ENCODE assay signal across 11 mouse cellular contexts in genomic region chr15:38585610-38586009, GRCm38 (mm10).
A peak's percentile ranks its signal among the peaks of the same experiment; 100 is the strongest.
DNase-seq lines count a peak whose midpoint lies in the region; ATAC-seq and TF ChIP-seq lines count a peak whose summit lies in the region.
"Had no signal": no experiment of that assay in that cellular context is flagged by ENCODE, and none has a peak within 500 bp of the region (broad histone marks: within the 10 kb centered on the region; RNA-seq: fewer than 3 reads in every experiment).

No protein-coding gene starts in this region.

- H3K36me3 ChIP-seq in stomach, postnatal 0 days (ENCODE audit: control insufficient read depth, insufficient read depth, low read length): no peaks in the 10 kb centered on the region
- H3K36me3 ChIP-seq in intestine, embryonic 16.5 days (ENCODE audit: control insufficient read depth, insufficient read depth, low read length): no peaks in the 10 kb centered on the region
- H3K36me3 ChIP-seq: embryonic facial prominence, embryonic 13.5 days had no signal

- no peak overlapping the region for H3K4me2 ChIP-seq in stomach, postnatal 0 days (replicated peaks; ENCODE audit: low read depth)
- no peak overlapping the region for H3K4me2 ChIP-seq in intestine, embryonic 16.5 days (ENCODE audit: low read depth, low read length)
- H3K4me2 ChIP-seq: embryonic facial prominence, embryonic 13.5 days had no signal

- DNase-seq in cerebellum, adult 11-12 months: peak; percentile 44
- no peak for DNase-seq in cerebellum, postnatal 36 days
- peak; percentile 73 for DNase-seq in layer of hippocampus, adult 11-12 months (ENCODE audit: low spot score)
- no peak for DNase-seq in layer of hippocampus, adult 9-10 months (ENCODE audit: low spot score)
- DNase-seq in left cerebral cortex, adult 18-20 months (ENCODE audit: low spot score in 2 of 2): peak; percentile 53 to 62
- no peak for DNase-seq in stomach, postnatal 0 days (ENCODE audit: low spot score)
- DNase-seq in ovary, adult 18-20 months (ENCODE audit: low spot score): no peak
- DNase-seq: kidney, postnatal 25 days; lung, adult 18-20 months had no signal

- H3K9ac ChIP-seq in stomach, postnatal 0 days (ENCODE audit: low read length): no peak overlapping the region
- no peak overlapping the region for H3K9ac ChIP-seq in intestine, embryonic 16.5 days (ENCODE audit: low read depth, low read length)
- H3K9ac ChIP-seq: embryonic facial prominence, embryonic 13.5 days had no signal

- no peaks in the 10 kb centered on the region for H3K27me3 ChIP-seq in stomach, postnatal 0 days (ENCODE audit: control insufficient read depth, insufficient read depth, low read length)
- H3K27me3 ChIP-seq in intestine, embryonic 16.5 days (replicated peaks; ENCODE audit: control insufficient read depth, insufficient read depth, low read length): no peaks in the 10 kb centered on the region
- H3K27me3 ChIP-seq: embryonic facial prominence, embryonic 13.5 days had no signal

- no peaks in the 10 kb centered on the region for H3K9me3 ChIP-seq in stomach, postnatal 0 days (ENCODE audit: control insufficient read depth, low read length)
- no peaks in the 10 kb centered on the region for H3K9me3 ChIP-seq in intestine, embryonic 16.5 days (ENCODE audit: control insufficient read depth, low read length)
- H3K9me3 ChIP-seq: embryonic facial prominence, embryonic 13.5 days had no signal

- H3K4me3 ChIP-seq in stomach, postnatal 0 days (ENCODE audit: low read depth, low read length): no peak overlapping the region
- H3K4me3 ChIP-seq in intestine, embryonic 16.5 days (ENCODE audit: low read length): no peak overlapping the region
- H3K4me3 ChIP-seq: embryonic facial prominence, embryonic 13.5 days had no signal

- 70% methylated on average over 4 of the region's 4 CpGs for WGBS in stomach, postnatal 0 days
- whole genome bisulfite sequencing in intestine, embryonic 16.5 days: 67% methylated on average over 4 of the region's 4 CpGs

- TF ChIP-seq CTCF in stomach, postnatal 0 days (IDR thresholded peaks at IDR 0.05; ENCODE audit: low read depth): no peak

- ATAC-seq in stomach, postnatal 0 days (ENCODE audit: low FRiP score, low TSS enrichment): peak; percentile 46; the same call in 1 of the 2 replicates
- no peak for ATAC-seq in intestine, embryonic 16.5 days

- TF ChIP-seq EP300 in stomach, postnatal 0 days (optimal IDR thresholded peaks at IDR 0.05): no peak

- peak overlapping the region; percentile 61 for H3K27ac ChIP-seq in stomach, postnatal 0 days (replicated peaks)
- no peak overlapping the region for H3K27ac ChIP-seq in intestine, embryonic 16.5 days (ENCODE audit: low read length)
- H3K27ac ChIP-seq: embryonic facial prominence, embryonic 13.5 days had no signal

- H3K4me1 ChIP-seq in stomach, postnatal 0 days (replicated peaks; ENCODE audit: control insufficient read depth, insufficient read depth): no peaks in the 10 kb centered on the region; the same call in 1 of the 2 replicates
- H3K4me1 ChIP-seq in intestine, embryonic 16.5 days (ENCODE audit: control insufficient read depth, insufficient read depth, low read length): no peaks in the 10 kb centered on the region
- H3K4me1 ChIP-seq: embryonic facial prominence, embryonic 13.5 days had no signal

Comparison
In these comparisons a context has a peak if more than half of its experiments do, and no peak if none do; other contexts are left out.
1. DNase-seq: peak in cerebellum, adult 11-12 months (single experiment), layer of hippocampus, adult 11-12 months (single experiment) and left cerebral cortex, adult 18-20 months (2 of 2); none in cerebellum, postnatal 36 days (0 of 2), layer of hippocampus, adult 9-10 months (single experiment), stomach, postnatal 0 days (single experiment) and ovary, adult 18-20 months (single experiment).